Mouse (Mus musculus) lung, embryonic 16.5 days (tissue): ENCODE measurements at regions not wholly inside any gene's neighbourhood (a gene's known extent, or its start where the extent isn't known, plus 50 kb on each side); places are given as distances from the start of the nearest gene placed in this dataset.

ENCODE experiments used
- ATAC-seq: fragments of 200-750 bp; cut with Nextera tagmentation; 2 replicates; pipeline ENCODE4 v1.8.0; 2017; ENCODE audit warnings: low read depth, mild to moderate bottlenecking, moderate library complexity
- H3K27ac ChIP-seq: fragments of 300-500 bp; sonication (generic); 2 replicates; pipeline ENCODE4 v1.5.1; 2014; ENCODE audit warnings: mild to moderate bottlenecking, control low read depth, low read length
- H3K27me3 ChIP-seq: fragments of 300-500 bp; sonication (generic); 2 replicates; pipeline ENCODE4 v1.6.1; 2014; ENCODE audit warnings: low read depth, low read length, mixed read lengths; ENCODE audit not compliant: control insufficient read depth, insufficient read depth
- H3K36me3 ChIP-seq: fragments of 300-500 bp; sonication (generic); 2 replicates; pipeline ENCODE4 v1.6.1; 2014; ENCODE audit warnings: low read length; ENCODE audit not compliant: control insufficient read depth, insufficient read depth
- H3K4me1 ChIP-seq: fragments of 300-500 bp; sonication (generic); replicated peaks from 2 replicates; pipeline ENCODE4 v1.6.1; 2014; ENCODE audit warnings: low read length, mixed read lengths; ENCODE audit not compliant: control insufficient read depth, insufficient read depth
- H3K4me2 ChIP-seq: fragments of 300-500 bp; sonication (generic); 2 replicates; pipeline ENCODE4 v1.6.1; 2014; ENCODE audit warnings: low read depth, low read length, control low read depth
- H3K4me3 ChIP-seq: fragments of 300-500 bp; sonication (generic); 2 replicates; pipeline ENCODE4 v1.5.1; 2014; ENCODE audit warnings: mild to moderate bottlenecking, low read length, control low read depth
- H3K9ac ChIP-seq: fragments of 300-500 bp; sonication (generic); 2 replicates; pipeline ENCODE4 v1.6.1; 2014; ENCODE audit warnings: low read length, control low read depth
- H3K9me3 ChIP-seq: fragments of 300-500 bp; sonication (generic); 2 replicates; pipeline ENCODE4 v1.6.1; 2016; ENCODE audit warnings: low read length; ENCODE audit not compliant: control insufficient read depth
- WGBS: fragments of 180-500 bp; shearing (Covaris S2); extraction: QIAGEN DNeasy Blood & Tissue Kit; methylation state at CpG from one replicate; pipeline ENCODE4 v1.1.7; 2014; 5-methylcytosine and 5-hydroxymethylcytosine counted together

DNA sequence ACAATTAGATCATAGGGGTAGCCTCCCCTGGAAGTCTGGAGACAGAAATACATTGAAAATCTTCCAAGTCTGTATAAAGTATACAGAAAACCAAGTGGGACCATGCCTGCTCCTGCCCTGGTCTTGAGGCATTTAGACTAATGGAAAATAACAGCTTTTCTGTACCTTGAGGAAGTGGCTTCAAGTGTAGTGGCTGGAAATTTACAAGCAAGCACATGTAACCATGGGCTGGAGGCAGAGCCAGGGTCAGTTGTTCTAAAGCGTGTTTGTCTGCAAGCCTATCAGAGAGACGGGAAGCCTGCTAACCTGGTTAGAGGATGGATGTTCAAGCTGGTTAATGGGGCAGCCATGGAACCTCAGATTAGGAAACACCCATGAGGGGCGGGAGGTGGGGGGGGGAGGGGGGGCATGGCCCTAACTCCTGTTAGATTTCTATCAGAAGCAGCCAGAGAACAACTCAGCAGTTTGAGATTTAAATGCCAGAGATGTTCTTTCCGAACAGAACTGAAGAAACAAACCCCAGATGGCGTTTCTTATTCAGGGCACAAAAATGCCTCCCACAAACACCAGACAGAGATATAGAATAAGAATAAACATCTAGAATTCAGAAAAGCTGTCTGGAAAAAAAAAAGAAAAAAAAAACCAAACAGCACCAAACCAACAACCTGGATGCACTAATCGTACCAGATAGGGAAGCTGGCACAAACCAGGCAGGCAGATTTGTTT, 67.7 kb upstream of the Fam13c start:
- no peaks in the 10 kb centered on the region for H3K27me3 ChIP-seq
- no peaks in the 10 kb centered on the region for H3K36me3 ChIP-seq
- WGBS, result 70% methylated on average over 6 of the region's 6 CpGs
- ATAC-seq, result no peak
- H3K4me2 ChIP-seq, result no peak overlapping the region
- no peak overlapping the region for H3K27ac ChIP-seq
- no peak overlapping the region for H3K4me3 ChIP-seq
- H3K9me3 ChIP-seq, result no peaks in the 10 kb centered on the region
- no peaks in the 10 kb centered on the region for H3K4me1 ChIP-seq
- no peak overlapping the region for H3K9ac ChIP-seq

DNA sequence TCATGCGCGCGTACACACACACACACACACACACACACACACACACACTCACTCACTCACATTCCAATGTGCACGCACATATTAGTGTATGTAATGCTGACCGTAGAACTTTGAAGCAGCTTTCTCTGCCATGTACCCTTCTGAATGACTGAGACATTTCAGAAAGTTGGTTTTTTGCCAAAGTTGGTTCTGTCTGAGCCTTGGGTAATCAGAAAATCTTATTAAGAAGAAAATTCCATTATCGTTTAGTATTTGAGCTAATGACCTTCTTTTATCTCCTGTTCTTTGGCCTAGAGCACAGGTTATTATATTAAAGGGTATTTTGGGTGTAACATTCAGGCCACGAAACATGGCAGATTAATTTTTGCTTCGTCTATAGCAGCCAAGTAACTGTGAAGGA, 67.1 kb upstream of the Fam13c start:
- ATAC-seq, result no peak
- no peak overlapping the region for H3K4me2 ChIP-seq
- no peak overlapping the region for H3K9ac ChIP-seq
- H3K27me3 ChIP-seq, result no peaks in the 10 kb centered on the region
- 70% methylated on average over 8 of the region's 8 CpGs for WGBS
- no peaks in the 10 kb centered on the region for H3K4me1 ChIP-seq
- H3K9me3 ChIP-seq, result no peaks in the 10 kb centered on the region
- no peaks in the 10 kb centered on the region for H3K36me3 ChIP-seq
- no peak overlapping the region for H3K27ac ChIP-seq
- H3K4me3 ChIP-seq, result no peak overlapping the region

GRCm38 (mm10) chr10:70373836-70374235, 66.4 kb upstream of the Fam13c start:
- Histone ChIP-seq H3K4me3 (no peak overlapping the region), H3K9ac (no peak overlapping the region), H3K36me3 (no peaks in the 10 kb centered on the region), H3K4me2 (no peak overlapping the region), H3K27me3 (no peaks in the 10 kb centered on the region), H3K4me1 (no peaks in the 10 kb centered on the region), H3K9me3 (no peaks in the 10 kb centered on the region), H3K27ac (no peak overlapping the region)
- ATAC-seq, result no peak
- 75% methylated on average over 5 of the region's 5 CpGs for WGBS

GRCm38 (mm10) chr10:70374726-70375125, 65.6 kb upstream of the Fam13c start:
- no peak for ATAC-seq
- WGBS, result 73% methylated on average over 7 of the region's 7 CpGs

DNA sequence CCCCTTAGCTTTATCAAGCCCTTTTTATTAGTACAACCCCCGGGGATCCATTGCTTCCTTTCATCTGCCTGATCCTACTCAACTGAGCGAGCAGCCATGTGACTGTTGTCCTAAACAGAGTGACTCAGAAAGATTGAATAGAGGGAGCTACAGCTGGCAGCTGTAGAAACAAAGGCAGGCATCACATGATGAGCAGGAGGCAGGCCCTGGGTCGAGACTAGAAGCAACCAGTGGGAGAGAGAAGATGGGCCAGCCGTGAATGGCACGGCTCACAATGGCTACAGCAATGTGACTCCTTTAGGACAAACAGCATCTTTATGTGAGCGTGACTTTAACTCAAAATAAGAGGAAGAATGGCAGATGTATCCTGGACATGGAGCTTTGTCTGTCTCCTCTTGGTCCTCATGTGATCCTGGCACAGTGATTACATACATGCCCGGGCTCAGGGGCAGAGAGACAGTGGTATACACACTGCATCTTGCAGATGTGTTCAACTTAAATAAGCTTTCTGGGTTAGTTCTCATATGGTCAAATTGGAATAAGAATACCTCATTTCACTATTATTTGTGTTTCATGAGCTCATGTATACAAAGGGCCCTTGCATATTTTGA, 60.1 kb upstream of the Fam13c start:
- Histone ChIP-seq H3K36me3 (no peaks in the 10 kb centered on the region), H3K9me3 (no peaks in the 10 kb centered on the region), H3K4me3 (no peak overlapping the region), H3K27ac (no peak overlapping the region), H3K4me2 (no peak overlapping the region), H3K4me1 (no peaks in the 10 kb centered on the region), H3K27me3 (no peaks in the 10 kb centered on the region), H3K9ac (no peak overlapping the region)
- ATAC-seq, result no peak
- 51% methylated on average over 7 of the region's 7 CpGs for WGBS

More at GRCm38 (mm10) chr10:70374726-70375125, 65.6 kb upstream of the Fam13c start:
- Histone ChIP-seq H3K9ac (no peak overlapping the region), H3K4me3 (no peak overlapping the region), H3K4me2 (no peak overlapping the region), H3K4me1 (no peaks in the 10 kb centered on the region), H3K9me3 (no peaks in the 10 kb centered on the region), H3K27ac (no peak overlapping the region), H3K36me3 (no peaks in the 10 kb centered on the region), H3K27me3 (no peaks in the 10 kb centered on the region)

- Histone ChIP-seq H3K4me1 (no peaks in the 10 kb centered on the region), H3K9me3 (peaks cover 3% of the 10 kb centered on the region), H3K27me3 (no peaks in the 10 kb centered on the region), H3K36me3 (no peaks in the 10 kb centered on the region), H3K4me3 (no peak overlapping the region), H3K9ac (no peak overlapping the region), H3K27ac (no peak overlapping the region), H3K4me2 (no peak overlapping the region)
- WGBS, result 95% methylated on average over 3 of the region's 4 CpGs
- ATAC-seq, result no peak
Measured at GRCm38 (mm10) chr10:70384689-70385088, 55.6 kb upstream of the Fam13c start.

GRCm38 (mm10) chr10:70387729-70388128, 52.6 kb upstream of the Fam13c start:
- Histone ChIP-seq H3K9ac (no peak overlapping the region), H3K4me2 (no peak overlapping the region), H3K4me1 (no peaks in the 10 kb centered on the region), H3K27me3 (no peaks in the 10 kb centered on the region), H3K36me3 (no peaks in the 10 kb centered on the region), H3K9me3 (peaks cover 3% of the 10 kb centered on the region), H3K27ac (no peak overlapping the region), H3K4me3 (no peak overlapping the region)
- no peak for ATAC-seq
- 83% methylated on average over 5 of the region's 5 CpGs for WGBS
